In the genomic region with DNA sequence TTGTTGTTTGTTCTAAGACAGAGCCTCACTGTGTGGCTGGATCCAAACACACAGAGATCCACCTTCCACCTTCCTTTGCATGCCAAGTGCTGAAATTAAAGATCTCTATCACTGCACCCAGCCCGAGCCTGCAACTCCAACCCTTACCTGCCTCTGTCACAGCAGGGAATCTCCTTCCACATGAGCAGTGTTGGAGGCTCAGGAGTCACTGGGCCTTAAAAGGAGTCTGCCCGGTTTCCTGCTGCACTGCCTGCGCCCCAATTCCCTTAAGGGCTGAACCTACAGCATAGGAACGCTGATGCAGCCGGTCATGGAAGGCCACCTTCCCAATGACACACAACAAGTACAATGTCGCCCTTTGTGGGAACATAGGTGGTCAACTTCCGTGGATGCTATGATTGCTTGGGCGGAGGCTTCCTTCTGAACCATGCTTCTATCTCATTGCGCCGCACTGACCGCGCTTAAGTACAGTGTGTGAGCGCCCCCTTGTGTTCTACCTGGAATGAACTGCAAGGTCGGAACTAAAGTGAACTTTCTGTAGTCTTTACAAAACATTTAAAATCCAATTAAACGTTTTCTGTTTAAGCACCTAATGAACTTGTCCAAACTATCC, we compare ENCODE assay signal across 8 mouse cellular contexts. TPM values are rescaled to one million over a fixed set of nuclear protein-coding genes. Genes with fewer than 3 reads are reported as not detected.
DNase-seq lines count a peak whose midpoint lies in the region; ATAC-seq and TF ChIP-seq lines count a peak whose summit lies in the region.

No protein-coding gene starts in this region.

- peak; percentile 45; the same call in 1 of the 2 replicates for TF ChIP-seq CTCF in E14TG2a.4 (conservative IDR thresholded peaks at IDR 0.05; ENCODE audit: low read length)
- TF ChIP-seq CTCF in heart, postnatal 0 days (IDR thresholded peaks at IDR 0.05; ENCODE audit: low read depth) = peak; percentile 82
- TF ChIP-seq CTCF in liver, postnatal 0 days (IDR thresholded peaks at IDR 0.05; ENCODE audit: low read depth) = peak; percentile 89

- 0 out of 2 replicates have a peak overlapping the region, but pooled peaks have one; percentile 41 for H3K27ac ChIP-seq in forebrain, embryonic 10.5 days
- no peak overlapping the region for H3K27ac ChIP-seq in heart, postnatal 0 days (ENCODE audit: low read depth)
- no peak overlapping the region for H3K27ac ChIP-seq in liver, postnatal 0 days (ENCODE audit: low read depth)
- no peak overlapping the region for H3K27ac ChIP-seq in neural tube, embryonic 15.5 days (replicated peaks)

- H3K4me2 ChIP-seq in heart, postnatal 0 days (ENCODE audit: low read depth, low read length) = no peak overlapping the region
- no peak overlapping the region for H3K4me2 ChIP-seq in liver, postnatal 0 days (ENCODE audit: low read depth, low read length)
- H3K4me2 ChIP-seq in neural tube, embryonic 15.5 days = peak overlapping the region; percentile 60

- H3K36me3 ChIP-seq in E14TG2a.4 (ENCODE audit: insufficient read depth, low read length) = no peaks in the 10 kb centered on the region
- no peaks in the 10 kb centered on the region for H3K36me3 ChIP-seq in forebrain, embryonic 10.5 days (replicated peaks)
- no peaks in the 10 kb centered on the region for H3K36me3 ChIP-seq in heart, postnatal 0 days (replicated peaks; ENCODE audit: control insufficient read depth, insufficient read depth, low read length)
- no peaks in the 10 kb centered on the region for H3K36me3 ChIP-seq in liver, postnatal 0 days (replicated peaks; ENCODE audit: insufficient read depth, low read length)
- H3K36me3 ChIP-seq in neural tube, embryonic 15.5 days = no peaks in the 10 kb centered on the region

- no peak overlapping the region for H3K9ac ChIP-seq in heart, postnatal 0 days (replicated peaks; ENCODE audit: low read depth, low read length)
- no peak overlapping the region for H3K9ac ChIP-seq in liver, postnatal 0 days (replicated peaks)
- peak overlapping the region; percentile 41 for H3K9ac ChIP-seq in neural tube, embryonic 15.5 days (replicated peaks)

- peaks cover 8% of the 10 kb centered on the region for H3K9me3 ChIP-seq in E14TG2a.4 (ENCODE audit: low read length)
- no peaks in the 10 kb centered on the region for H3K9me3 ChIP-seq in forebrain, embryonic 10.5 days
- no peaks in the 10 kb centered on the region for H3K9me3 ChIP-seq in heart, postnatal 0 days (replicated peaks; ENCODE audit: control insufficient read depth, low read length)
- no peaks in the 10 kb centered on the region for H3K9me3 ChIP-seq in liver, postnatal 0 days (ENCODE audit: low read length)
- H3K9me3 ChIP-seq in neural tube, embryonic 15.5 days (replicated peaks) = no peaks in the 10 kb centered on the region

- H3K4me1 ChIP-seq in E14TG2a.4 (replicated peaks; ENCODE audit: low read depth, low read length) = peaks cover 41% of the 10 kb centered on the region
- H3K4me1 ChIP-seq in forebrain, embryonic 10.5 days = peaks cover 9% of the 10 kb centered on the region
- no peaks in the 10 kb centered on the region for H3K4me1 ChIP-seq in heart, postnatal 0 days (ENCODE audit: control insufficient read depth, insufficient read depth)
- H3K4me1 ChIP-seq in liver, postnatal 0 days (ENCODE audit: insufficient read depth) = no peaks in the 10 kb centered on the region
- peaks cover 5% of the 10 kb centered on the region; the same call in 1 of the 2 replicates for H3K4me1 ChIP-seq in neural tube, embryonic 15.5 days

- peak overlapping the region; percentile 61 for H3K4me3 ChIP-seq in E14TG2a.4 (replicated peaks; ENCODE audit: low read length)
- H3K4me3 ChIP-seq in forebrain, embryonic 10.5 days = peak overlapping the region; percentile 35
- no peak overlapping the region for H3K4me3 ChIP-seq in heart, postnatal 0 days (ENCODE audit: low read depth, low read length)
- no peak overlapping the region for H3K4me3 ChIP-seq in liver, postnatal 0 days (ENCODE audit: low read depth, low read length)
- H3K4me3 ChIP-seq in neural tube, embryonic 15.5 days (replicated peaks) = peak overlapping the region; percentile 30

- DNase-seq in c-Kit-positive CD71-negative TER-119-negative erythroid progenitor cells, embryonic 14.5 days (ENCODE audit: low read depth) = peak; percentile 55
- DNase-seq in forebrain, embryonic 10.5 days (ENCODE audit: extremely low spot score, low spot score) = peak; percentile 71
- peak; percentile 80 for DNase-seq in heart, postnatal 0 days (ENCODE audit: low spot score)
- DNase-seq in kidney, postnatal 25 days = peak; percentile 78 to 87
- DNase-seq in liver, postnatal 0 days = peak; percentile 80
- peak; percentile 89 for DNase-seq in testis, postnatal 10 days (ENCODE audit: low spot score)

- H3K27me3 ChIP-seq in E14TG2a.4 (ENCODE audit: insufficient read depth, low read length) = peaks cover 25% of the 10 kb centered on the region
- peaks cover 20% of the 10 kb centered on the region for H3K27me3 ChIP-seq in forebrain, embryonic 10.5 days (ENCODE audit: poor library complexity, severe bottlenecking)
- peaks cover 12% of the 10 kb centered on the region; the same call in 1 of the 2 replicates for H3K27me3 ChIP-seq in heart, postnatal 0 days (ENCODE audit: control insufficient read depth, insufficient read depth, low read length)
- H3K27me3 ChIP-seq in liver, postnatal 0 days (ENCODE audit: insufficient read depth, low read length) = peaks cover 11% of the 10 kb centered on the region; the same call in 1 of the 2 replicates
- H3K27me3 ChIP-seq in neural tube, embryonic 15.5 days (replicated peaks) = no peaks in the 10 kb centered on the region

- TF ChIP-seq EP300 in heart, postnatal 0 days (IDR thresholded peaks at IDR 0.05; ENCODE audit: low read depth) = no peak
- no peak for TF ChIP-seq EP300 in liver, postnatal 0 days (IDR thresholded peaks at IDR 0.05; ENCODE audit: low read depth)

- peak; percentile 40; the same call in 1 of the 2 replicates for ATAC-seq in heart, postnatal 0 days (ENCODE audit: insufficient read depth, low read depth)
- no peak for ATAC-seq in liver, postnatal 0 days
- ATAC-seq in neural tube, embryonic 15.5 days (ENCODE audit: low FRiP score) = peak; percentile 74

- 7% methylated on average over 15 of the region's 15 CpGs for WGBS in forebrain, embryonic 10.5 days
- WGBS in heart, postnatal 0 days = 10% methylated on average over 15 of the region's 15 CpGs
- WGBS in liver, postnatal 0 days (ENCODE audit: insufficient replicate concordance) = 14% methylated on average over 15 of the region's 15 CpGs
- 8% methylated on average over 15 of the region's 15 CpGs for WGBS in neural tube, embryonic 15.5 days

RNA-seq across cellular contexts. Expression of gene St14, which starts 49.5 kb away (rescaled TPM):
- polyA plus RNA-seq in forebrain, embryonic 10.5 days (2016; fragmentation: Nextera tagmentation; extraction: Ambion mirVana) = 4.3 and 6.2 TPM in 2 replicates
- total RNA-seq in heart, postnatal 0 days (2014; rRNA removed; ENCODE audit: low replicate concordance) = 3.3 TPM in 2 replicates
- 0.23 and 0.60 TPM in 2 replicates for polyA plus RNA-seq in heart, postnatal 0 days (2015; fragmentation: Nextera tagmentation; extraction: Ambion mirVana)
- 0.69 and 0.99 TPM in 2 replicates for polyA plus RNA-seq in liver, postnatal 0 days (2015; fragmentation: Nextera tagmentation; extraction: Ambion mirVana)
- polyA plus RNA-seq in neural tube, embryonic 15.5 days (2015; fragmentation: Nextera tagmentation; extraction: Ambion mirVana) = 0.42 and 9.7 TPM in 2 replicates

RNA-seq across cellular contexts. Expression of gene Zbtb44, which starts 51.7 kb away (rescaled TPM):
- 4.1 and 4.4 TPM in 2 replicates for polyA plus RNA-seq in forebrain, embryonic 10.5 days (2016; fragmentation: Nextera tagmentation; extraction: Ambion mirVana)
- 30.1 and 31.6 TPM in 2 replicates for total RNA-seq in heart, postnatal 0 days (2014; rRNA removed; ENCODE audit: low replicate concordance)
- polyA plus RNA-seq in heart, postnatal 0 days (2015; fragmentation: Nextera tagmentation; extraction: Ambion mirVana) = 4.3 and 5.4 TPM in 2 replicates
- 4.9 and 6.7 TPM in 2 replicates for polyA plus RNA-seq in liver, postnatal 0 days (2015; fragmentation: Nextera tagmentation; extraction: Ambion mirVana)
- polyA plus RNA-seq in neural tube, embryonic 15.5 days (2015; fragmentation: Nextera tagmentation; extraction: Ambion mirVana) = 3.5 and 5.1 TPM in 2 replicates

Comparison
In these comparisons a context has a peak if more than half of its experiments do, and no peak if none do; other contexts are left out.
1. H3K4me3 ChIP-seq: peak in E14TG2a.4 (single experiment), forebrain, embryonic 10.5 days (single experiment) and neural tube, embryonic 15.5 days (single experiment); none in heart, postnatal 0 days (single experiment) and liver, postnatal 0 days (single experiment).
2. Peak in every context shown above with its lines, with median percentiles within 50 percentile points of each other: CTCF ChIP-seq and DNase-seq.